26 mouse cellular contexts compared by ENCODE assay signal in the genomic region with DNA sequence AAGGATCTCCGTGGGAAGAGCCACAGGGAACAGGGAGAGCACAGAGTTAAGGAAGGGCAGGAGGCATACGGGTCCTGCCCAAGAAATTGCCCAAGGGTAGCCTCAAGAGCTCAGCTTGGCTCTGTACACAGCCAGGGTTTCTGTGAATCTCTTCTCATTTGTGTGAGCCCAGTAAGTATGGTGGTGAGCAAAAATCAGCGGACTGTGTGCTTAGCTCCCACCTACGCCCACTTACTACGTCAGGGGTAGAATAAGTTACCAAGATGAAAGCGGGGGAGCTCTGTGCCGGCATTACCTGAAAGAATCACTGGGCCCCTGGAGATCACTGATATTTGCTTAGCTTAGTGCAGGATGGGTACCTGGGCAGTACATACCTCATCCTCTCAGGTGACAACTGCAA. TPM values are rescaled to one million over a fixed set of nuclear protein-coding genes. Genes with fewer than 3 reads are reported as not detected.
"Had no signal": no experiment of that assay in that cellular context is flagged by ENCODE, and none has a peak within 500 bp of the region (broad histone marks: within the 10 kb centered on the region; RNA-seq: fewer than 3 reads in every experiment).

No protein-coding gene starts in this region.

- H3K4me1 ChIP-seq: embryonic facial prominence, embryonic 12.5 days; embryonic facial prominence, embryonic 15.5 days; forebrain, embryonic 12.5 days; forebrain, embryonic 13.5 days; forebrain, embryonic 15.5 days had no signal

- H3K4me3 ChIP-seq: embryonic facial prominence, embryonic 10.5 days; embryonic facial prominence, embryonic 12.5 days; embryonic facial prominence, embryonic 13.5 days; embryonic facial prominence, embryonic 15.5 days; erythroblast, embryonic 14.5 days; forebrain, embryonic 10.5 days; forebrain, embryonic 12.5 days; forebrain, embryonic 13.5 days; forebrain, embryonic 15.5 days; gastrocnemius, adult 2 months; heart, adult 2 months; heart, embryonic 10.5 days had no signal

- ATAC-seq: forebrain, embryonic 13.5 days; forebrain, embryonic 14.5 days; forebrain, embryonic 15.5 days; forebrain, embryonic 16.5 days; forebrain, postnatal 0 days had no signal

- DNase-seq: cerebellum, adult 9-11 months; cerebellum, postnatal 10 days; cerebellum, postnatal 14 days; cerebellum, postnatal 36 days; embryo, embryonic 11 days; forebrain, postnatal 0 days; gastrocnemius, adult 2 months; gastrocnemius, postnatal 10 days; gastrocnemius, postnatal 14 days; gastrocnemius, postnatal 25 days; gastrocnemius, postnatal 36 days; heart, adult 11 months; heart, adult 18-20 months; heart, adult 2 months had no signal

- H3K27ac ChIP-seq: embryonic facial prominence, embryonic 10.5 days; embryonic facial prominence, embryonic 12.5 days; embryonic facial prominence, embryonic 13.5 days; embryonic facial prominence, embryonic 15.5 days; forebrain, embryonic 10.5 days; forebrain, embryonic 12.5 days; forebrain, embryonic 13.5 days; forebrain, embryonic 15.5 days; gastrocnemius, adult 2 months; heart, adult 2 months had no signal

RNA-seq across cellular contexts. Expression of gene Poln, which starts 46.8 kb away (rescaled TPM):
- polyA plus RNA-seq: erythroblast, embryonic 14.5 days had no signal
